Mouse (Mus musculus) intestine, embryonic 14.5 days (tissue): ENCODE results near the gene Clk3. TPM values are rescaled to one million over a fixed set of nuclear protein-coding genes. Genes with fewer than 3 reads are reported as not detected.

Experiments used
- ATAC-seq: fragments of 200-750 bp; cut with Nextera tagmentation; replicated peaks from 2 replicates; pipeline ENCODE4 v1.8.0; 2017; ENCODE audit warnings: low read depth, moderate number of reproducible peaks, moderate TSS enrichment, moderate library complexity; ENCODE audit not compliant: low FRiP score, low TSS enrichment
- DNase-seq: peaks from one replicate; pipeline ENCODE4 v3.0.0-alpha.2; 2018; ENCODE audit warnings: low spot score
- H3K27ac ChIP-seq: fragments of 300-500 bp; sonication (generic); 2 replicates; pipeline ENCODE4 v1.5.1; 2014; ENCODE audit warnings: low read depth, mild to moderate bottlenecking, control low read depth
- H3K27me3 ChIP-seq: fragments of 300-500 bp; sonication (generic); replicated peaks from 2 replicates; pipeline ENCODE4 v1.6.1; 2014; ENCODE audit warnings: low read length, control low read depth; ENCODE audit not compliant: control insufficient read depth, insufficient read depth
- H3K36me3 ChIP-seq: fragments of 300-500 bp; sonication (generic); 2 replicates; pipeline ENCODE4 v1.6.1; 2014; ENCODE audit warnings: low read length, control low read depth; ENCODE audit not compliant: control insufficient read depth, insufficient read depth
- H3K4me1 ChIP-seq: fragments of 300-500 bp; sonication (generic); replicated peaks from 2 replicates; pipeline ENCODE4 v1.6.1; 2014; ENCODE audit warnings: low read length, control low read depth, mixed read lengths; ENCODE audit not compliant: control insufficient read depth, insufficient read depth
- H3K4me2 ChIP-seq: fragments of 300-500 bp; sonication (generic); 2 replicates; pipeline ENCODE4 v1.6.1; 2014; ENCODE audit warnings: low read length
- H3K4me3 ChIP-seq: fragments of 300-500 bp; sonication (generic); 2 replicates; pipeline ENCODE4 v1.5.1; 2014; ENCODE audit warnings: low read depth, low read length, control low read depth, mixed read lengths
- H3K9ac ChIP-seq: fragments of 300-500 bp; sonication (generic); 2 replicates; pipeline ENCODE4 v1.6.1; 2014; ENCODE audit warnings: mild to moderate bottlenecking, low read length
- H3K9me3 ChIP-seq: fragments of 300-500 bp; sonication (generic); 2 replicates; pipeline ENCODE4 v1.6.1; 2016; ENCODE audit warnings: low read length, control low read depth; ENCODE audit not compliant: control insufficient read depth
- WGBS: fragments of 180-500 bp; shearing (Covaris S2); extraction: QIAGEN DNeasy Blood & Tissue Kit; methylation state at CpG from one replicate; pipeline ENCODE4 v1.1.7; 2014; 5-methylcytosine and 5-hydroxymethylcytosine counted together
- polyA plus RNA-seq: library from polyadenylated mRNA; unstranded; fragments of >200 nt; fragmentation: Nextera tagmentation; extraction: Ambion mirVana; gene quantifications from 2 replicates; pipeline ENCODE4 v1.2.1, GENCODE M21; 2014

Clk3 gene
- polyA plus RNA-seq, 1 experiment from 2014 or later, result 64.2 TPM

GRCm38 (mm10) chr9:57775026-57775425, 9.4 kb upstream of the Clk3 start:
- no peaks in the 10 kb centered on the region for H3K27me3 ChIP-seq
- no peak overlapping the region for H3K9ac ChIP-seq
- no peaks in the 10 kb centered on the region for H3K4me1 ChIP-seq
- H3K36me3 ChIP-seq, result no peaks in the 10 kb centered on the region
- H3K9me3 ChIP-seq, result no peaks in the 10 kb centered on the region
- no peak overlapping the region for H3K4me2 ChIP-seq
- WGBS, result 63% methylated on average over 5 of the region's 5 CpGs
- H3K4me3 ChIP-seq, result no peak overlapping the region
- no peak overlapping the region for H3K27ac ChIP-seq
- no peak for ATAC-seq
- no peak for DNase-seq

DNA sequence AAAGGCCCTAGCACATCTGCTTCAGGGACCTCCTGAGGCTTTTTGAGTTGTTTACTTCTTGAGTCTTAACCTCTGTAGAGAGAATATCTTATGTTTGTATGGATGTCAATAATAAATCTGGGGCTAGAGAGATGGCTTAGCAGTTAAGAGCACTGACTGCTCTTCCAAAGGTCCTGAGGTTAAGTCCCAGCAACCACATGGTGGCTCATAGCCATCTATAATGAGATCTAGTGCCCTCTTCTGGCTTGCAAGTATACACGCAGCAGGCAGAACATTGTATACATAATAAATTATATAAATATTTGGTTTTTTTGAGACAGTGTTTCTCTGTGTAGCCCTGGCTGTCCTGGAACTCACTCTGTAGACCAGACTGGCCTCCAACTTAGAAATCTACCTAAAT, 8.5 kb upstream of the Clk3 start:
- Histone ChIP-seq H3K4me1 (no peaks in the 10 kb centered on the region), H3K4me3 (no peak overlapping the region), H3K36me3 (no peaks in the 10 kb centered on the region), H3K4me2 (no peak overlapping the region), H3K27ac (no peak overlapping the region), H3K27me3 (no peaks in the 10 kb centered on the region), H3K9ac (no peak overlapping the region), H3K9me3 (no peaks in the 10 kb centered on the region)
- DNase-seq, result no peak
- 11% methylated on average over 1 of the region's 1 CpGs for whole genome bisulfite sequencing
- no peak for ATAC-seq

- ATAC-seq (no peak), DNase-seq (no peak)
- Histone ChIP-seq H3K9ac (no peak overlapping the region), H3K36me3 (no peaks in the 10 kb centered on the region), H3K4me3 (no peak overlapping the region), H3K27ac (no peak overlapping the region), H3K9me3 (no peaks in the 10 kb centered on the region), H3K4me1 (no peaks in the 10 kb centered on the region), H3K27me3 (no peaks in the 10 kb centered on the region), H3K4me2 (no peak overlapping the region)
- 56% methylated on average over 3 of the region's 3 CpGs for WGBS
Observed at GRCm38 (mm10) chr9:57773754-57774153, 8.1 kb upstream of the Clk3 start.

DNA sequence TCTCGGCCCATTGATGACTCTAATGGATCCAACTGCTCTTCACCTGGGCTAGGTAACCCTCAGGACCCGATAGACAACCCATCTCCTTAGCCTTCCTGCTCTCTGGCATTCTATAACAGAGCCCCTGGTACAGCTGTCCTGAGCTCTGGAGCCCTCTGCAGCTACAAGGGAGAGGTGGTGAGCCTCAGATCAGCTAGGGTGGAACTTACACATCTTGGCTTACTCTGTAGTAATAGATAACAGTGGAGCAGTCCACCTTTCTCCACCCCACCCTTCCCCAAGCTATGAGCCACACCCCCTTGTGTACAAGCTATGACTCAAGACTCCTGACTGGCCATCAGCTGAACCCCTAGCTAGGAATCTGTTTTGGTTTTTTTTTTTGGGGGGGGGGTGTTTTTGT, 5.2 kb upstream of the Clk3 start:
- ATAC-seq, result no peak
- H3K27ac ChIP-seq, result no peak overlapping the region
- 81% methylated on average over 2 of the region's 2 CpGs for WGBS

GRCm38 (mm10) chr9:57770214-57770613, 4.6 kb upstream of the Clk3 start:
- no peak overlapping the region for H3K4me3 ChIP-seq
- 87% methylated on average over 1 of the region's 1 CpGs for WGBS
- ATAC-seq (no peak), DNase-seq (no peak)
- no peak overlapping the region for H3K9ac ChIP-seq
- H3K36me3 ChIP-seq, result no peaks in the 10 kb centered on the region
- no peak overlapping the region for H3K4me2 ChIP-seq
- no peaks in the 10 kb centered on the region for H3K9me3 ChIP-seq
- H3K4me1 ChIP-seq, result 0 out of 2 replicates have a peak, but pooled peaks cover 5% of the 10 kb centered on the region
- no peaks in the 10 kb centered on the region for H3K27me3 ChIP-seq
- H3K27ac ChIP-seq, result no peak overlapping the region

More for the DNA sequence above, 5.2 kb upstream of the Clk3 start:
- Histone ChIP-seq H3K4me3 (no peak overlapping the region), H3K9me3 (no peaks in the 10 kb centered on the region), H3K4me1 (0 out of 2 replicates have a peak, but pooled peaks cover 5% of the 10 kb centered on the region), H3K27me3 (no peaks in the 10 kb centered on the region), H3K9ac (no peak overlapping the region), H3K36me3 (no peaks in the 10 kb centered on the region), H3K4me2 (no peak overlapping the region)
- no peak for DNase-seq

- ATAC-seq, result no peak
- Histone ChIP-seq H3K27me3 (no peaks in the 10 kb centered on the region), H3K4me2 (no peak overlapping the region), H3K9ac (no peak overlapping the region), H3K4me1 (0 out of 2 replicates have a peak, but pooled peaks cover 5% of the 10 kb centered on the region), H3K9me3 (no peaks in the 10 kb centered on the region), H3K27ac (no peak overlapping the region), H3K36me3 (no peaks in the 10 kb centered on the region), H3K4me3 (no peak overlapping the region)
- WGBS, result 44% methylated on average over 2 of the region's 2 CpGs
- no peak for DNase-seq
Observed at GRCm38 (mm10) chr9:57769539-57770069, 3.9 kb upstream of the Clk3 start.

GRCm38 (mm10) chr9:57767231-57767630, 1.6 kb upstream of the Clk3 start:
- H3K27me3 ChIP-seq, result no peaks in the 10 kb centered on the region
- H3K4me3 ChIP-seq, result no peak overlapping the region
- ATAC-seq (no peak), DNase-seq (no peak)
- H3K27ac ChIP-seq, result no peak overlapping the region
- no peak overlapping the region for H3K9ac ChIP-seq
- peaks cover 23% of the 10 kb centered on the region for H3K4me1 ChIP-seq
- 90% methylated on average over 4 of the region's 4 CpGs for WGBS
- no peaks in the 10 kb centered on the region for H3K36me3 ChIP-seq
- no peaks in the 10 kb centered on the region for H3K9me3 ChIP-seq
- H3K4me2 ChIP-seq, result no peak overlapping the region

DNA sequence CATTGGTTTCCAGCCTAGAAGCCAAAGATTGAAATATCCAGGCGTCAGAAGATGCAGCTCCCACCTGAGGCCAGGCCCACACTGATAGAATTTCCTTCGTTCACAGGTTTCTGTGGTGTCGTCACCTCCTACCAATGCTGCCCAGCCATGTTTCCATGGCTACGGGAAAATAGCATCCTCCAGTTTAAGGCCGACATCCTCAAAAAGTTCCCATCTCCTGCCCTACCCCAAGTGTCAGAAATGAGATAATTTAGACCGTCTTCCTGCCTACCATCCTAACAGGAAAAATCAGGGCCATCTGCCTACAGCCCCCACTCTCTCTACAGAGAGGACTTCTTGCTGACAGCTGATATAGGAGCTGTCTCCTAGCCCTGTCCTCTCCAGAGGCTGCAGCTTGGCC, 771 bp upstream of the Clk3 start:
- H3K9me3 ChIP-seq, result no peaks in the 10 kb centered on the region
- ATAC-seq, result no peak
- peaks cover 25% of the 10 kb centered on the region for H3K4me1 ChIP-seq
- peak overlapping the region; percentile 96; the same call in 1 of the 2 replicates for H3K9ac ChIP-seq
- H3K36me3 ChIP-seq, result peaks cover 4% of the 10 kb centered on the region
- no peaks in the 10 kb centered on the region for H3K27me3 ChIP-seq
- peak overlapping the region; percentile 98 for H3K4me2 ChIP-seq
- 52% methylated on average over 6 of the region's 6 CpGs for WGBS
- no peak for DNase-seq
- H3K4me3 ChIP-seq, result peak overlapping the region; percentile 95
- H3K27ac ChIP-seq, result no peak overlapping the region

GRCm38 (mm10) chr9:57764974-57765363, 691 bp downstream of the Clk3 start:
- Histone ChIP-seq H3K27ac (peak overlapping the region; percentile 98), H3K36me3 (peaks cover 19% of the 10 kb centered on the region), H3K4me2 (peak overlapping the region; percentile 98), H3K9me3 (no peaks in the 10 kb centered on the region), H3K4me1 (peaks cover 25% of the 10 kb centered on the region), H3K27me3 (no peaks in the 10 kb centered on the region), H3K4me3 (peak overlapping the region; percentile 95), H3K9ac (peak overlapping the region; percentile 96)
- DNase-seq (peak; percentile 97), ATAC-seq (peak; percentile 95)
- under 1% methylated on average over 44 of the region's 45 CpGs for WGBS
